Mouse (Mus musculus) ES-Bruce4 (cell line): ENCODE results near the gene Cdsn.

Source experiments
- CTCF ChIP-seq: IDR thresholded peaks from one replicate; pipeline ENCODE4 v1.8.1; 2011; ENCODE audit warnings: low read depth, low read length
- EP300 ChIP-seq: IDR thresholded peaks from 2 replicates; pipeline ENCODE4 v1.6.1; 2011; ENCODE audit warnings: low read depth, low read length; ENCODE audit not compliant: insufficient read depth
- POLR2A ChIP-seq: IDR thresholded peaks from one replicate; pipeline ENCODE4 v1.8.1; 2011; ENCODE audit warnings: low read length; ENCODE audit not compliant: insufficient read depth

GRCm38 (mm10) chr17:35524354-35524753, 27.6 kb upstream of the Cdsn start:
- TF ChIP-seq EP300 (no peak), CTCF (no peak), POLR2A (no peak)
